10 mouse cellular contexts compared by ENCODE assay signal in the genomic region with DNA sequence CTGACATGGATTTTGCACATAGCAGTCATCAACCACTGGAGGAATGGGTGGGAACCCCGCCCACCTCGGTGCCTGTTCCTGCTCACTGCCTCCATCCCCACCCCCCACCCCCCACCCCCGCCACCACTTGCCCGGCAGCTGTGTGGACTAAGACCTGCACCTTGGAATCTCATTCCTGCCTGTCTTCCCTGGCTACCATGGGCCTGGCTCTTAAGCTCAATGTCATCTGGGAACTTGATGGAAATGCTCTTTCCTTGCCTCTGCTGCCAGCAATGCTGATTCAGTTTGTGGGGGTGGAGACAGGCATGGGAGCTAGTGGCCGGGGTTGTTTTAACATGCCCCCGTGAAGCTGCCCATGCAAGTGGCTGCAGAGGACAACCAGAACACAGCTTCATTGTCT. TPM values are rescaled to one million over a fixed set of nuclear protein-coding genes. Genes with fewer than 3 reads are reported as not detected.
A peak's percentile ranks its signal among the peaks of the same experiment; 100 is the strongest.
DNase-seq lines count a peak whose midpoint lies in the region; ATAC-seq lines count a peak whose summit lies in the region.
"Had no signal": no experiment of that assay in that cellular context is flagged by ENCODE, and none has a peak within 500 bp of the region (broad histone marks: within the 10 kb centered on the region; RNA-seq: fewer than 3 reads in every experiment).

No protein-coding gene starts in this region.

- no peak overlapping the region for H3K9ac ChIP-seq in forebrain, embryonic 15.5 days (replicated peaks)
- no peak overlapping the region for H3K9ac ChIP-seq in neural tube, embryonic 11.5 days (ENCODE audit: low read length)
- no peak overlapping the region for H3K9ac ChIP-seq in neural tube, embryonic 15.5 days (replicated peaks)

- H3K9me3 ChIP-seq in forebrain, embryonic 10.5 days, result no peaks in the 10 kb centered on the region
- H3K9me3 ChIP-seq in forebrain, embryonic 15.5 days, result no peaks in the 10 kb centered on the region
- H3K9me3 ChIP-seq in neural tube, embryonic 11.5 days (ENCODE audit: control insufficient read depth, low read length), result no peaks in the 10 kb centered on the region
- H3K9me3 ChIP-seq in neural tube, embryonic 15.5 days (replicated peaks), result no peaks in the 10 kb centered on the region

- peaks cover 15% of the 10 kb centered on the region for H3K4me1 ChIP-seq in forebrain, embryonic 10.5 days
- H3K4me1 ChIP-seq in forebrain, embryonic 15.5 days, result no peaks in the 10 kb centered on the region
- peaks cover 5% of the 10 kb centered on the region for H3K4me1 ChIP-seq in neural tube, embryonic 11.5 days (ENCODE audit: control insufficient read depth, insufficient read depth, low read length)
- H3K4me1 ChIP-seq in neural tube, embryonic 15.5 days, result no peaks in the 10 kb centered on the region

- no peaks in the 10 kb centered on the region for H3K27me3 ChIP-seq in forebrain, embryonic 10.5 days (ENCODE audit: poor library complexity, severe bottlenecking)
- H3K27me3 ChIP-seq in forebrain, embryonic 15.5 days, result no peaks in the 10 kb centered on the region
- no peaks in the 10 kb centered on the region for H3K27me3 ChIP-seq in neural tube, embryonic 11.5 days (ENCODE audit: control insufficient read depth, insufficient read depth, low read length)
- no peaks in the 10 kb centered on the region; the same call in 1 of the 2 replicates for H3K27me3 ChIP-seq in neural tube, embryonic 15.5 days (replicated peaks)

- no peak for DNase-seq in forebrain, embryonic 10.5 days (ENCODE audit: extremely low spot score, low spot score)
- DNase-seq in neural tube, embryonic 11.5 days (ENCODE audit: low spot score), result no peak
- DNase-seq in kidney, postnatal 10 days, result peak; percentile 58
- peak; percentile 62 for DNase-seq in yolk sac, embryonic 10.5 days (ENCODE audit: low spot score)
- no peak for DNase-seq in layer of hippocampus, adult 18-20 months (ENCODE audit: low spot score in 2 of 2)
- no peak for DNase-seq in cerebellum, postnatal 36 days
- DNase-seq: gastrocnemius, postnatal 25 days had no signal

- H3K4me2 ChIP-seq in forebrain, embryonic 15.5 days (replicated peaks), result no peak overlapping the region
- 0 out of 2 replicates have a peak overlapping the region, but pooled peaks have one; percentile 9 for H3K4me2 ChIP-seq in neural tube, embryonic 11.5 days (ENCODE audit: low read depth)
- H3K4me2 ChIP-seq in neural tube, embryonic 15.5 days, result no peak overlapping the region
- H3K4me2 ChIP-seq: midbrain, embryonic 11.5 days had no signal

- no peaks in the 10 kb centered on the region for H3K36me3 ChIP-seq in forebrain, embryonic 10.5 days (replicated peaks)
- no peaks in the 10 kb centered on the region for H3K36me3 ChIP-seq in forebrain, embryonic 15.5 days
- H3K36me3 ChIP-seq in neural tube, embryonic 11.5 days (ENCODE audit: control insufficient read depth, insufficient read depth, low read length), result no peaks in the 10 kb centered on the region
- no peaks in the 10 kb centered on the region for H3K36me3 ChIP-seq in neural tube, embryonic 15.5 days

- 46% methylated on average over 6 of the region's 6 CpGs for WGBS in forebrain, embryonic 10.5 days
- 50% methylated on average over 6 of the region's 6 CpGs for WGBS in forebrain, embryonic 15.5 days
- 40% methylated on average over 6 of the region's 6 CpGs for WGBS in neural tube, embryonic 11.5 days
- WGBS in neural tube, embryonic 15.5 days, result 42% methylated on average over 6 of the region's 6 CpGs

- H3K4me3 ChIP-seq in forebrain, embryonic 10.5 days, result no peak overlapping the region
- H3K4me3 ChIP-seq in forebrain, embryonic 15.5 days, result no peak overlapping the region
- no peak overlapping the region for H3K4me3 ChIP-seq in neural tube, embryonic 11.5 days (ENCODE audit: low read depth, low read length)
- H3K4me3 ChIP-seq in neural tube, embryonic 15.5 days (replicated peaks), result no peak overlapping the region

- H3K27ac ChIP-seq in forebrain, embryonic 10.5 days, result peak overlapping the region; percentile 42; the same call in 1 of the 2 replicates
- no peak overlapping the region for H3K27ac ChIP-seq in forebrain, embryonic 15.5 days (replicated peaks)
- H3K27ac ChIP-seq in neural tube, embryonic 11.5 days (ENCODE audit: low read depth, low read length), result no peak overlapping the region
- H3K27ac ChIP-seq in neural tube, embryonic 15.5 days (replicated peaks), result no peak overlapping the region

- ATAC-seq in forebrain, embryonic 15.5 days (replicated peaks), result no peak
- no peak for ATAC-seq in neural tube, embryonic 11.5 days (ENCODE audit: insufficient read depth, low FRiP score, low TSS enrichment)
- no peak for ATAC-seq in neural tube, embryonic 15.5 days (ENCODE audit: low FRiP score)

RNA-seq across cellular contexts. Expression of a gene that starts 17.3 kb away (rescaled TPM):
- polyA plus RNA-seq in forebrain, embryonic 10.5 days (2016; fragmentation: Nextera tagmentation; extraction: Ambion mirVana), result 32.1 and 36.4 TPM in 2 replicates
- 188 and 194 TPM in 2 replicates for polyA plus RNA-seq in forebrain, embryonic 15.5 days (2015; fragmentation: Nextera tagmentation; extraction: Ambion mirVana)
- 107 and 115 TPM in 2 replicates for polyA plus RNA-seq in neural tube, embryonic 11.5 days (2014; fragmentation: Nextera tagmentation; extraction: Ambion mirVana)
- polyA plus RNA-seq in neural tube, embryonic 15.5 days (2015; fragmentation: Nextera tagmentation; extraction: Ambion mirVana), result 108 and 137 TPM in 2 replicates
- 100 to 1,000 TPM; 438 to 456 TPM for total RNA-seq in layer of hippocampus, adult 18-20 months (2021)

Comparison
In these comparisons a context has a peak if more than half of its experiments do, and no peak if none do; other contexts are left out.
1. DNase-seq: peak in kidney, postnatal 10 days (single experiment) and yolk sac, embryonic 10.5 days (single experiment); none in forebrain, embryonic 10.5 days (single experiment), neural tube, embryonic 11.5 days (single experiment), layer of hippocampus, adult 18-20 months (0 of 2) and cerebellum, postnatal 36 days (0 of 2).